Mouse (Mus musculus): ENCODE data around the gene Fadd.

DNA sequence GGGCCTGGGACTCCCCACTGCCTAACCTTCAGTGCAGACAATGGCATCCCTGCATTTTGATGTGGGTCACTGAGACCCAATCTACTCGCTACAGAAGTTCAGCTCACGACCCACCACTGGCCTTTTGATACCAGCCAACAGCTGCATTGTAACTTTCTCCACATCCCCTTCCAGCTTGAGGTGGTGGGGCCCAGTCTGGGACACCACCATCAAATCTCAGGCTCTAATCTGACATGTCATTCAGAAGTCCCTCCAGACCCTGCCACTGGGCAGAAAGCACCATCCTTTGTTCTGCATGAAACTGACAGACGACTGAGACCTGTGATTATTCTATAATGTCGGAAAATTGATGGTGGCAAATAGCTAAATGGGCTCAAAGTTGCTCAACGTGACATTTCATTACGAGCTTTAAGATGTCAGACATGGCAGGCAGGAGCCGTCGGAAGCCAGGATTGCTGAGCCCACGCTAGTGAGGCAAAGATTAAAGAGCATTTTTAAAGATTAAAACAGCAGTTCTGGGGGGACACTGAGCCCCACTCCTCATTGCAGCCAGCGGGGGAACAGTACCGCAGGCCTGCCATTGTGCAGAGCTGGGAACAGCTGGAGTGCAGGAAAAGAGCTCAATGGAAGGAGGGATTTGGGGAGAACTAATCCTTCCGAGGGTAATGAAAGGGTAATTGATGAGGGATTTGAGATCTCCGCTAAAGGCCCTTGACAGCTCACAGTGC is 45.5 kb upstream of the Fadd start:
- no peak for TF ChIP-seq MEF2A (IDR thresholded peaks at IDR 0.05; ENCODE audit: extremely low read depth, insufficient replicate concordance, low read depth, low read length, poor library complexity, severe bottlenecking)
- TF ChIP-seq MAX (IDR thresholded peaks at IDR 0.05; ENCODE audit: low read length): no peak
- TF ChIP-seq CTCF (IDR thresholded peaks at IDR 0.05 in 2 of 3, conservative IDR thresholded peaks at IDR 0.05 in 1 of 3; ENCODE audit: control insufficient read depth in 1 of 3, insufficient read depth in 1 of 3, low read depth in 2 of 3, low read length in 3 of 3, poor library complexity in 1 of 3, severe bottlenecking in 1 of 3): no peak
- TF ChIP-seq ZMIZ1 (IDR thresholded peaks at IDR 0.05; ENCODE audit: low read depth, low read length): no peak
- no peak for TF ChIP-seq POLR2A (IDR thresholded peaks at IDR 0.05; ENCODE audit: control insufficient read depth in 1 of 2, insufficient read depth in 1 of 2, low read depth in 1 of 2, low read length in 2 of 2, poor library complexity in 1 of 2)
- TF ChIP-seq MAFK (IDR thresholded peaks at IDR 0.05; ENCODE audit: borderline replicate concordance, low read depth, low read length): no peak
- no peak for TF ChIP-seq ZC3H11A (IDR thresholded peaks at IDR 0.05; ENCODE audit: low read depth, low read length)
- no peak for TF ChIP-seq HCFC1 (IDR thresholded peaks at IDR 0.05; ENCODE audit: low read depth, low read length)
- no peak for TF ChIP-seq E2F4 (IDR thresholded peaks at IDR 0.05; ENCODE audit: borderline replicate concordance, low read depth, low read length)
- no peak for TF ChIP-seq GATA1 (IDR thresholded peaks at IDR 0.05; ENCODE audit: low read depth, low read length)
